Mouse (Mus musculus) erythroblast, embryonic 14.5 days (primary cell): ENCODE results near the gene Zfand3.

ENCODE experiments used
- GATA1 ChIP-seq: IDR thresholded peaks from 2 replicates; pipeline ENCODE4 v1.6.1; 2012; ENCODE audit warnings: low read length, inconsistent platforms, mixed read lengths
- TAL1 ChIP-seq: IDR thresholded peaks from 3 replicates; pipeline ENCODE4 v1.6.1; 2012; ENCODE audit warnings: low read length, inconsistent platforms, mixed read lengths

DNA sequence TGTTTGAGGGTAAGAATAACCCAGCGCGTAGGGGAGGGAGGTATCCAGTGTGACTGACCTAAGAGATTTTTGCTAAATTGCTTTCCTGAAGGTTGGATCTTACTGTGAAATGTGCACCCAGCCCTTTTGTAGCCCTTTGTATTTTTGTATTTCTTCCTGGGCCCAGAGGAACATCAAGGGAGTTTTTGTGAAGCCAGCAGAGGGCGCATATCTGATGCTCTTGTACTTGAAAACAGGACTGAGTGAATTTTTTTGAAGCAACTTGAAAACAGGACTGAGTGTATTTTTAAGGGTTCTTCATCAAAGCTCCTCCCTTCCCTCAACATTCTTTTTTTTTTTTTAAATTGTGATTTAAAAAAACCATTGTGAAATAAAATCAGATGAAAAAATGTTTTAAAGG is 110.2 kb downstream of the Zfand3 start:
- TF ChIP-seq GATA1 (no peak), TAL1 (no peak)
